Mouse (Mus musculus): ENCODE results near the gene Cd44.
A peak's percentile ranks its signal among the peaks of the same experiment; 100 is the strongest.

Gene Cd44

DNA sequence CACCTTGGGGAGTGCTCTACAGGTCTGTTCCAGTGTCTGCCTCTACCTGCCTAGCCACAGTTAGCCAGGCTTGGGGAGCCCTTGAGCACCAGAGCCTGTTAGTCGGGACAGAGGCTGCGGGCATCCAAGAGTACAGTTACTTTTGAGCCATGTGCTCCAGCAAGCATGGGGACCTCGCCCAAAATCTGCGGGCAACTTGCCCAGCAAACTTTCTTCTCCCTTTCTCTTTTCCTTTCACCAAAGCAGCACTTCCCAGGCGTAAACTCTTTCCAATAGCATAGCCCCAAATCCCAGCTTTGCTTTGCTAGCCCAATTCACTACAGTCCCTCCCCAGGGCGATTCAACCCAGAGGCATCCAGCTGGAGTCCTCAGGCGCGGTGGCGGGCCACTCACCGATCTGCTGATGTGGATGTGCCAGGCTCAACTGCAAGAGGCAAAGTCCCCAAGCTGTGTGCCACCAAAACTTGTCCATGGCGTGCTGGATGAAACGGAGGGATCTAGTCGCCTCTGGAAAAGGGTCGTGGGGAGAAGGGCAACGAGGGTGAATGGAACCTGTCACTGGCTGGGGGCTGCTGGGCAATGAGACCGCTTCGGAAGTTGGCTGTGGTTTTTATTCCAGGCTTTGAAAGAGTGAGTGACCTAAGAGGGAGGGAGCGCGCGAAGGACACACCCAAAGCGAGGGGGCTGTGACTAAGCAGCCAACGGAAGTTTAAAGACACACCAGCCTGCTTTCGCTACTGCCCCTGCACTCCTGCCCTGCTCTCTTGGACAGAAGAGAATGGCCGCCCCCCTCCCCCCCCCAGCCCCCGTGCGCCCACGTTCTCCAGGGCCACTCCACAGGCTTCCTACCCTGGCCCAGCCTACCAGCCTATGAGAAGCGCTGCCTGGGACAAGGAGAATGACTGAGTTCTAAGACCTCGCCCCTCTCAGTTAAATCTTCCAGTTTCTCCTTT, at the start of gene Cd44:
Gene Cd44, minus strand, starts transcription at position 791 of the 953 bp plus-strand sequence.
- peak; percentile 64 for DNase-seq (ENCODE audit: extremely low spot score)

DNA sequence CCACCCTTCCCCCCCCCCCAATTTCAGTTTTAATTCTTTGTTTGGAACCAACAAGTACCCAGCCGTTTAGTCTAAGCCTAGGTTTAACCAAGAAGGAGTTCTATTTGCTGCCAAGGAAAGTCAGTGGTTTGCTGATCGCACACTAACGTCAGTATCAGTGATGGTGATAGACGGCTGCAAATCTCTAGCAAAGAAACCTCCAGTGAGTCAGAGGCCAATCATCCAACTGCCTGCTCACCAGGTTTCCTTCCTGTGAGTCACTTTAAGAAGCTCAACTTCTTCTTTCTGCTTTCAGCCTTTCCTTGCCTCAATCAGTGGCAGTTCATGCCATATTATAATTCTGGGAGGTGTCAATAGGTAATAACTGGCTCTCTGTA, 47.0 kb upstream of the Cd44 start:
- no peak for DNase-seq (ENCODE audit: extremely low spot score)

- DNase-seq (ENCODE audit: extremely low spot score), result no peak
Measured at GRCm38 (mm10) chr2:102947846-102948480, 46.5 kb upstream of the Cd44 start.

GRCm38 (mm10) chr2:102945111-102945510, 43.6 kb upstream of the Cd44 start:
- DNase-seq (ENCODE audit: extremely low spot score), result no peak

- DNase-seq (ENCODE audit: extremely low spot score), result no peak
Measured at GRCm38 (mm10) chr2:102944415-102945012, 43.0 kb upstream of the Cd44 start.

DNA sequence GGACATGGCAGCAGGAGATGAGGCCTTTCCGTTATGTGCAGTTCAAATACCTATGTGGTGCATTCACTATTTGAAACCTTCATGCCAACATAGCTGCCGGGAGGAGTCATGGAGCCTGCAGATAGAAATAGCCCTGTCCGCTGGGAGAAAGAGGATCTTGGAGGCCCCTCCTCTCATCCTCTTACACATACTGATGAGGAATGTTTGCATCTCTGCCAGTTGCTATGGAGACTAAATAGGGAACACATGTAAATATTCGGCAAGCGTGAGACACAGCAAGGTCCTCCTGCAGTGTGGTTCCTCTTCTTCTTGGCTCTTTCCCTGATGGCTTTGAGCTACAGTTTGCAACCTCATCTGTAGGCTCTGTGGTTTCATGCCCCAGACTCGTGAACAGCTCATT, 42.5 kb upstream of the Cd44 start:
- DNase-seq (ENCODE audit: extremely low spot score), result peak; percentile 31

- no peak for DNase-seq (ENCODE audit: extremely low spot score)
Measured at GRCm38 (mm10) chr2:102942782-102943080, 41.3 kb upstream of the Cd44 start.

DNA sequence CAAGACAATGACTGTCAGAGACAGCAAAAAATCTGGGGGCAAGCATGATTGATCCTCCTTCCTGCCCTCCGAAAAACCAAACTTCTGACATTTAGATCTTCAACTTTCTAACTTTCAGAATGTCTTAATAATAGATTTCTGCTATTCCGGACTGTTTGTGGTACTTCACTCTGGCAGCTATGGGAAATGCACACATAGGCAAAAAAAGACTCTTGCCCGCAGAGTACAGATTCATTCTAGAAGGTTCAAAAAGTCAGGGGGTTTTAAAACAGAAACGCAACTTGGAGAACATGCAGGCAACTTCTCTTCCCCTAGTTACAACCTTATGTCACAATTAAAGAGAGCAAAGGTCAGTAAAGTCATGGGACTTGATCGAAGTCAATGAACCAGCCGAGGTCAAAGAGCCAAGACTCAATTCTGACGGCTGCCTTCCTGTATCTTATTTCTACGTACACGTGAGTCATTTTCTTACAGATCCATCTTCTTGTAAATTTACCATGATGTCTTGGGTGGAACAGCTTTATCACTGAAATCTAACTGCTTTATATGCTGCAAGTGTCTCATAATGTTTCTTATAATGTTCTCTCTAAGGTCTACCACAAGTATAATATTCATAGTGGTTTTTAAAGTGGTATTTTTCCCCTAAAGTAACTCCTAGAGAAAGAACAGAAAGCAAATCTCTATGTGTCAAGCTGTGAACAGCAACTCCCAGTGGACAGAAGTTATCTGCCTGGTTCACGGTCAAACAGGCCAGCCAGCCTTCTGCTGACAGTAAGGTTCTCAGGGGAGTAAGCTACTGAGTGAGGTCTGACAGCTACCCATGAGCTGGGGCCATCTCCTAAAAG, 40.7 kb upstream of the Cd44 start:
- DNase-seq (ENCODE audit: extremely low spot score), result no peak

- DNase-seq (ENCODE audit: extremely low spot score), result no peak
Measured at GRCm38 (mm10) chr2:102940813-102941361, 39.4 kb upstream of the Cd44 start.

GRCm38 (mm10) chr2:102940158-102940557, 38.7 kb upstream of the Cd44 start:
- no peak for DNase-seq (ENCODE audit: extremely low spot score)

GRCm38 (mm10) chr2:102936886-102937285, 35.4 kb upstream of the Cd44 start:
- no peak for DNase-seq (ENCODE audit: extremely low spot score)

DNA sequence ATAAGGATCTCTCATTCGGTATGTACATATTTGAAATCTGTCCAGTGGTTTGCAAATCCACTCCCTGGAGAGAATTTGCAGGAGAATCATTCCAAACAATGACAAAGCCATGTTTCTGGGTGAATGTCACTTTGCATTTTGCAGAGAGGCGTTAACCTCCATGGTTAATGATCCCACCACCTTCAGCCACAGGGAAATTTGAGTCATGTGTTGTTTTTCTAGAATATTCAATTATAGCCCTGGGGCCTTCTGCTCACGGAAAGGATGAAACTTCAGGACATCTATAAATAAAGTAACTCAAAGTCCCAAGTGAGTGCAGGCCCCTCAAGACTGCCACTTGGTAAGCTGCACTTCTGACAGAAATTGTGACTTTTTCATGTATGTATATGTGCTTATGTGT, 33.4 kb upstream of the Cd44 start:
- DNase-seq (ENCODE audit: extremely low spot score), result no peak

- DNase-seq (ENCODE audit: extremely low spot score), result no peak
Measured at GRCm38 (mm10) chr2:102933787-102934186, 32.3 kb upstream of the Cd44 start.

- no peak for DNase-seq (ENCODE audit: extremely low spot score)
Measured at GRCm38 (mm10) chr2:102933142-102933541, 31.7 kb upstream of the Cd44 start.

DNA sequence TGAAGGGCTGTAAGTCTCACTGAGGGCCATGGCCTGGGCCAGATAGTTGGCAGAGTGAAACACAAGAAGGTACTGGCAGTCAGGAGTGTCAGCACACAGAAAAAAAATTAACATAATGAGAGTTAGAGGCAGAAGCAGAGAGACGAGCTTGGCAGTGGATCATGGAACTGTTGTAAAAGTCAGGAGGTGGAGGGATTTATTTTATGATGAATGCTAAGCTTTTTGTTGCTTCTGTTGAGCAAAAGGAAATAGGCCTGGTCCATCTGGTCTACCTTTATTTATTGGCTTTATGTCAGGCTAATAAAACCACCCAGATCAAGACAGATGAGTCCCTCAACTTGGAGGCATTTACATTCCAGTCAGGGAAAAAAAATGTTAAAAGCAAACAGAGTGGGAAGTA, 31.2 kb upstream of the Cd44 start:
- DNase-seq (ENCODE audit: extremely low spot score), result no peak

GRCm38 (mm10) chr2:102928211-102928610, 26.7 kb upstream of the Cd44 start:
- DNase-seq (ENCODE audit: extremely low spot score), result no peak

GRCm38 (mm10) chr2:102924480-102924879, 23.0 kb upstream of the Cd44 start:
- no peak for DNase-seq (ENCODE audit: extremely low spot score)

DNA sequence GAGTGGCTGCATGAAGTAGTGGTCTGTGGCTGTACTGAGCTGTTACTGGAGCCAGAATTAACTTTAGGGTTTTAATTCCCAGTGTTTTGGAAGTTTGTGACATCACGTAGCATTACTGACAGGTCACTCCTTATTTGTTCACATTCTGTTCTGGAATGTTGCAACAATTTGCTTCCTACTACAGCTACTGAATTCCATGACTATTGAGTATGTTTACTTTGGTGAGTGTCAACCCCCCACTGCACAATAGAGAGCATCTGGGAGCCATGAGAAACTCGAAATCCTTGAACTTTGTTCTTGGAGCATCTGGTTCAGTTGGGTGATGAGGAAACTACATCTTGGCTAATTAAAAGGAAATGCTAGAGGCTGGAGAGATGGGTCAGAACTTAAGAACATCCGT, 22.2 kb upstream of the Cd44 start:
- no peak for DNase-seq (ENCODE audit: extremely low spot score)

DNA sequence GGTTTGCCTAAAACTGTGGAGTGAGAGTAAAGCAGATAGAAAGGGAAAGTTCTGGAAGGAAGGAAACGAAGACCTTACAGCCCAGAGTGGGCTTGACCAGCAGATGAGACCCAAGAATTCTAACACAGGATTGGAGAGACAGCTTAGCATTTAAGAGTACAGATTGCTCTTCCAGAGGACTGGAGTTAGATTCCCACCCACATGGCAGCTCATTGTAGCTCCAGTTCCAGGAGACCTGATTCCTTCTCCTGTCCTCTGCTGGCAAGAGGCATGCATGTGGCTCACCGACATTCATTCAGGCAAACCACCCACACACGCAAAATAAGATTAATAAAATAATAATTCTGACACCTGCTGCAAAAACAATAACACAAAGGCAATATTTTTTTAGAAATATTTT, 20.6 kb upstream of the Cd44 start:
- no peak for DNase-seq (ENCODE audit: extremely low spot score)

DNA sequence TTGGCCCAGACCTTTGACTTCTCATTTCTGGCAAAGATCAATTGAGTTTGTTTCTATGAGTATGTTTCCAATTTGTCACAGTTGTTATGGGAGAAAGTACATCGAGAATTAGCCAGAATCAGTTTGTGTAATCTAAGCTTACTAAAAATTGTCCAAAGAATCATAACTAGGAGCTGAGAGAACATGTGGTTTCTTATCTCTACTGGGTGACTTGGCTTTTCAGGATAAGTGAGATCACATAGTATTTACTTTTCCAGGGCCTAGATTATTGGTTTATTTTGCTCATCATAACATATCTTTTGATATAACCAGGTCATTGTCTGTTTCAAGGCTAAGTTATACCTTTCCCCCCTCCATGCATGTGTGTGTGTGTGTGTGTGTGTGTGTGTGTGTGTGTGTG, 16.8 kb upstream of the Cd44 start:
- DNase-seq (ENCODE audit: extremely low spot score), result no peak

DNA sequence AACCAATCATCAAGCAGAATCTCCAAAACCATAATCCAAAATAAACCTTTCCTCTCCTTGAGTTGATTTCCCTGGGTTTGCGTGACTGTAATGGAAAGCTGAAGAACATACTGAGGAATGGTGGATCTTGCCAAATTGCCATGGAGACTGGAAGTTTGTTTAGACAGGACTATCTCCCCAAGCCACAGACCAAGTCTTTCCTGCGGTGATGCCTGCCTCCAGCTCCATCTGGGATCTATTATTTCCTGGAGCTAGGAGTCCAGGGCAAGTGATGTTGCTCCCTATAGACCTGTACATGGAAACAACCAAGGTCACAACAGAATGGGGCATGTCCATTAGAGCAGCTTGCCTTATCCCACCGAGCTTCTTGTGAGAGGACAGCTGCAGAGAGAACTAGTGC, 15.1 kb upstream of the Cd44 start:
- DNase-seq (ENCODE audit: extremely low spot score), result no peak

DNA sequence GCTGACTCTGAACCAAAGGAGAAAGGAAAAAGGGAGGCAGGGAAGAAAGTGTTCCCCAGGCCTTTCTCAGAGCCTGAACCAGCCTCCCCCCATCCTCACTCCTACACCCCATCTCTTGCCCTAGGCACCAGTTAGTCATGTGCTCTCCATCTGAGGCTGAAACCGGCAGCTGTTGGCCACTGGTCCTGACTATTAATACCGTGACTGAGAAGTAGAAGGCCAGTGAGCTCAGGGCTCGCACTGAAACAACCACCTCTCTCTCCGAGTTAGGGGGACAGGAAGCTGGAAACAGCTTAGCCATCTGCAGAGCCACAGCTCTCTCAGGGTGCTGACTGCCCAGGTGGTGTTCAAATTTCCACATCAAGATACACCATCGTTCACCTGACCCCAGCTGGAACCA, 13.2 kb upstream of the Cd44 start:
- DNase-seq (ENCODE audit: extremely low spot score), result no peak
